Mouse (Mus musculus) thymus, postnatal 10 days (tissue): ENCODE data around the gene Ccdc83.

Source experiments
- DNase-seq, 2 experiments: peaks; one replicate each; pipeline ENCODE4 v3.0.0; 2021; ENCODE audit warnings: low spot score in 2 of 2

Ccdc83 gene

DNA sequence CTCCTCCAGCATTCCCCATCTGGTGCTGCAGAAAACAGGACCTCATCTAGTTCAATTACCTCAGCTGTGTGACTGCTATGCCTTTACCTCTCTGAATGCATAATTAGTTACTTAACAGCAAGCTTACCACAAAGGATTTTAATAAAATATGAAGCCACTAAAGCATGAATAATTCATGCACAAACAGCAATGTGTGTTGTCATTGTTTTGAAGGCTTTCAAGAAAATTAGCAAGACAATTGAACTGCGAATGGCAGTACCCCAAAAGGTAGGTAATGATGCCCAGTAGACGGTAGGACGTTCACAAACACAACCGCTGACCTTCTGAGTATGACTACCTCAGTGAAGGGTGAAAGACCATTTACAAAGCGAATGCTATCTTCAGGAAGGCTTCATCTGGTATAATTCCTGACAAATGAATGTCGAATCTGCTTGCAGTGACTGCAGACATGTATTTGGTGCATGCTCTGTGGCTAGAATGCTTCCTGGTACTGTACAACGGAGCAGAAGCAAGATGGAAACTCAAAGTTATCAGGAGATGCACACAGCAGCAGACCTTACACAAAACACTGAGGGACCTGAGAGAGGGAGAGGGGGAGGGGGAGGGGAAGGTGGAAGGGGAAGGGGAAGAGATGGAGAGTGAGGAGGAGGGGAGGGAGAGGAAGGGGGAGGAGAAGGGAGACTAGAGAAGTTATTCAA, 3.5 kb downstream of the Ccdc83 start:
- DNase-seq = no peak

GRCm38 (mm10) chr7:90259899-90260298, 5.7 kb downstream of the Ccdc83 start:
- DNase-seq = no peak

- DNase-seq = no peak
Observed at GRCm38 (mm10) chr7:90258701-90259100, 6.9 kb downstream of the Ccdc83 start.

GRCm38 (mm10) chr7:90252946-90253345, 12.6 kb downstream of the Ccdc83 start:
- DNase-seq = no peak

GRCm38 (mm10) chr7:90243643-90244042, 21.9 kb downstream of the Ccdc83 start:
- no peak for DNase-seq

GRCm38 (mm10) chr7:90243151-90243550, 22.4 kb downstream of the Ccdc83 start:
- no peak for DNase-seq

DNA sequence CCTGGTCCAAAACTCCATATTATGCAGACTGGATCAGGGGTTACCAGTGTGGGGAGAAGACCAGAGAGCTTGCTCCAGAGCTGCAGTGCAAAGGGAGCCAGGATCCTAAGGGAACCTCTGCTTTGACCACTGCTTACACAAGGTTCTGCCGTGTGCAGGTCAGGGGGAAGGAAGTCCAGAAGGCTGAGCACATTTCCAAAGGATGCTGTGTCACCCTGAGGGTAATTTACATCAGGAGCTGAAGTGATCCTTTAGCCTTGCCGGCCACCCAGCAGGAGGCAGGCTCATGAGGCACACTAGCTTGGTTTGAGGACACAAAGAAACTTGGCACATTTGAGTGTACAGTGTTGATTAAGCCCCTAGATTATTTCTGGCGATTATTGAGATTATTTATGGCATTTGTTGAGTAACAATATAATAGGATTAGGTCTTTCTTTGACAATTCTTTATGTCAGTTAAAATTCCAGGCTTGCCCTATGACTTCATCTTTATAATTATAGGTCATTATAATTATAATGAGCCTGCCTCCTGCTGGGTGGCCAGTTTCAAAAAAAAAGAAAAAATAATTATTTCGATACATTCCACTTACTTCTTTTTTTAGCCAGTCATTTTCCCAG, 29.2 kb downstream of the Ccdc83 start:
- no peak for DNase-seq

DNA sequence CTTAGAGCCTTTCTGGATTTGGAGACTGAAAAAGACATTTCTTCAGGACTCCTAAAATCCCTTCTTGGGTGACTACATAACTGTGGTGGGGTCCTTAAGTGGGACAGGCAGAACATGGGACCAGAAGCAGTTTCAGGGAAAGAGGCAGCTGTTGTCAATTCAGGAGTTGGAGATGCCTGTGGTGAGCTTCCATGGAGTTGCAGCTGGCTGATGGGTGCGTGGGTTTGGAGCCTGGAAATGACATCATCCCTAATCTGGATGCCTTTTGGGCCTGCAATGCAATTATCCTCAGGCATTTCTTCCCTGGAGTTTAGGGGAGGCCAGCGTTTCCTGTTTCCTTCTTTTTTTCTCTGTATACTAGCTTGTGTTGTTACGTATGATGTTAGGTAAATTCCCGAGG, 31.7 kb downstream of the Ccdc83 start:
- DNase-seq = no peak

DNA sequence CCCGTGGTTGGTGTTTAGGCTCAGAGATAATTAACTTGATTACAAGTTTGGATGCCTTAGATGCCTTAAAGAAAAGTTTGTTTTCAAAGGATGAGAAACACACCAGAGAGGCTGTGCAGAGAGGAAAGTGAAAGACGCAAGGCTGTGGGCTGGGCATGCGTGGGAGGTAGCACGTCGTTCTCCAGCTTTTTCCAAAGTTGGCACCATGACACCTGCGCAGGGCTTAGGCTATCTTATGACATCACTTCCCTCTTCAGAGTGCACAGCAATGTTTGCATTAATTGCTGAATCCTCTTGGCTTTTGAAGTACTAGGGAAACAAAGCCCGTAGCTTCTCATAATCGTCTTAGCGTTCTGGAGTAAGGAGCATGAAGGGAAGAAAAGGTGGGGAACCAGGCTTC, 34.1 kb downstream of the Ccdc83 start:
- DNase-seq = no peak

DNA sequence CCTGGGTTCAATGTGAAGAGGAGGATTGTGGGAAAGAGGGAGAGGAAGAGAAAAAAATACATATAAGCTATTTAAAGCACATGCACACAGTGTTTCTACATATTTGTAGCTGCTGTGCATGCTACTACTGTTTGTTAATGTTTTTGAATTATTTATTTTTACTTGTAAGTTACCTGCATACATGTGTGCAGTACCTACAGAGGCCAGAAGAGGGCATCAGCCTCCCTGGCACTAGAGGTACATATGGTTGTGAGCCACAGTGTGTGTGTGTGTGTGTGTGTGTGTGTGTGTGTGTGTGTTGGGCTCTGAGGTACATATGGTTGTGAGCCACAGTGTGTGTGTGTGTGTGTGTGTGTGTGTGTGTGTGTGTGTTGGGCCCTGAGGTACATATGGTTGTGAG, 36.7 kb downstream of the Ccdc83 start:
- DNase-seq = peak in 1 of 2 experiments; percentile 28

DNA sequence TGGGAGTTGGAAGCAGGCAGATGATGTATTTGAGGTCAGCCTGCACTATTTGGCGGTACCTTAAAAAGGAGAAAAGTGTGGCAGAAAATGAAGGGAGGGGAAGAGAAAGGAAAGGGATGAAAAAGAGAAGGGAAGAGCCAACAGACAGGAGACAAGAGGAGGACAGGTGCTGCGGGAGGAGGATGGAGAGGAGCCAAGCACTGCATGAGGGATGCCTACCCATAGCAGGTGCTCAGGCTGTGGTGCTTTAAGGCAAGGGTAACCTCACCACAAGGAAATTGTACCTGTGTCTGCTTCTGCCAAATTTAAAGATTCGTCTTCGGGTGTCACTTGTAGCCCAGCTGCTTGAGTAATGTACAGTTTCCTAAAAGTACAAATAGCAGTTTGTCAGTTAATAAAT, 37.5 kb downstream of the Ccdc83 start:
- DNase-seq = no peak

GRCm38 (mm10) chr7:90221487-90221886, 44.1 kb downstream of the Ccdc83 start:
- no peak for DNase-seq

DNA sequence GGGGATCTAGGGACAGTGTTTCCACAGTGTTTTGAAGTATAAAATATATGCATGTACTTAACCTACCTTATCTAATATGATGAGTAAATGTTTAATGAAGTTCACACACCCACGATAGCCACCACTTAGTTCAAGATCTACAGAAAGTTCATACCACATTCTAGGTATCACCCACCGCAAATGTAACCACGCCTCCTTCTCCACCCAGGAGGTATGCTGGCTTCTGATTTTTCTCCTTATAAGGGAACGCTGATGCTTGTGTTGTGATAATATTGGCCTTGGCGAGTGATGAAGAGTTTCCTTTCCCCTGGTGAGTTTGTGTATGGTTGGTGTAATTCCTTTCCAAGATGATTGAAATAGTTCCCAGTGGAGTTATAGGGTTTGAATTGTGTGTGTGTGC, 47.5 kb downstream of the Ccdc83 start:
- DNase-seq = no peak

DNA sequence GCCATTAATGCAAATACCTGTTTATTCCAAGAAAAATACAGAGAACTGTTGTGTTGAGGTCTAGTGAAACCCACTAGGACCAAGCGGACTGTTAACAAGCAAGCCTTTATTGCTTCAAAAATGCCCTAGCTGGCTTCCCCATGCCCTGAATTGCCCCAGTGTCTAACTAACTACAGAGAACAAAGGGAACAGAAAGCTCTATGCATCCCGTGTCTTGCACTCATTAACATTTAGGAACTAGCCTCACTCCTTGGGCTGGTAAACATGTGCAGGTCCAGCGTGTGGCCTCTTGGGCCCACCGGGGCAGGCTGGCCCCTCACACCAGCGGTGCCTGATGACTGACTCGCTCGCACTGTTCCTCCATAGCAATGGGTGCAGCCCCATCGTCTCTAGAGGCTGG, 49.1 kb downstream of the Ccdc83 start:
- DNase-seq = no peak

GRCm38 (mm10) chr7:90210947-90211346, 54.6 kb downstream of the Ccdc83 start:
- DNase-seq = no peak

DNA sequence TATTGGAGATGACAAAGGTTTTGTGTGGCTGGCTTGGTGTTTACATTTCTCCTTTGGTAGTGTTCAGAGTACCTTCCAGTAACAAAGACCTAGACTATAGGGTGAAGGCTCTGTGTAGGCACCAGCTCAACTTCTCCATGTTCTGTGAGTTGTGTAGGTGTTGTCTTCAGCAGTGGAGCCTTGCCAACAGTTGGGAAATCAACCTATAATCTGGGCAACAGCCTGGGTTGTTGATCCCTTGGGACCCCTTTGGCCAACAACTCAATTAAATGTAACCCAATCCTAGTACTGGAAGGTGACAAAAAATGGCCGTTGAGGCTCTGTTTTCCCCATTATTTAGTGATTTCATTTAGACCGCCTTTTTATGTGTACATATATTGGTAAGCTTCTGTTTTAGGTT, 55.5 kb downstream of the Ccdc83 start:
- DNase-seq = no peak

DNA sequence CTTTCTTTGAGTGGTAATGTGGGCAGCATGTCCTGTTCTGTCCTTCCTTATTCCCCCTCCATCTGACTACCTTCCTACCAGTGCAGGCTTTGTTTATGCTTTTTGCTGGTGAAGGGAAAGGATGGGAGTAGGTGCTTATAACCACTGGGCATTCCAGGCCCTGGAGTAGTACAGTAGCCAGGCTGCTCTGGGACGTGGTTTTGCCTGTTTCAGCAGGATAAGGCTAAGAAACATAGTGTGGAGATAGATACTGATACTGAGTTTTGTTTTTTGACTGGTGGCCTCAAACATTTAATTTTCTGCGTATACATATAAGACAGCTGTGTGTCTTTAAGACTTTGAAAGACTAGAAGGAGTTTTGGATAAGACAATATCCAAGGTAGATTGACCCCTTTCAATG, 61.7 kb downstream of the Ccdc83 start:
- DNase-seq = no peak

- no peak for DNase-seq
Observed at GRCm38 (mm10) chr7:90201877-90202465, 63.6 kb downstream of the Ccdc83 start.

DNA sequence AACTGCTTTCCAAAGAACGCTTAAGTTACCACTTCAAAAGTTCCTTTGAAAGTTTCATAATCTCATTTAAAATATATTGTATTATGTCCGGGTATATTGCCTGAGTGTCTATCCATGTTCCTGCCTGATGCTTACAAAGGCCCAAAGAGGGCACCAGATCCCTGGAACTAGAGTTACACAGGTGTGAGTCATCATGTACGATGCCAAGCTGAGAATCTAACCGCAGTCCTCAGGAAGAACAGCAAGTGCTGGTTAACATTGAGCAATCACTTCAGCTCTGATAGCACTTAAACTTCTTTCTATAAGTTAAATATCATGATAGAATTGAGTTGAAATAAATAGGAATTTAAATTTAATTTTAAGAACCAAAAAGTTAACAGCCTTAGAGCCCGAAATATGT, 65.3 kb downstream of the Ccdc83 start:
- no peak for DNase-seq

DNA sequence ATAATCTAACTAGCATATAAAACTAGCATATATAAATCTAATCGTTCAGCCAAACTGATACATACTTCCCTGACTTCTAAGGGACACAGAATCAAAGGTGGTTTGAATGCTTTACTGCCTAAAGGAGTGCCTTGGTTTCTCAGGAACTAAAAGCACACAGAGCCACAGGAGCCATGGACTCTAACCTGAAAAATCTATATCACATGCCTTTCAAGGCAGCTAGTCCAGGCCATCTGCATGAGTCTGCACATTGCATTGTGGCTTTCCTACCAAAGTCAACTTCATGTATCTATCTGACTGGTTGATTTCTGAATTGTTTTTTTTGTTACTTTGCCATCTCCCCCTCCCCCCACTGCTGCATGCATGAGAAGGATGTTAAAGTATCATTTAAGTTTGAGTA, 84.9 kb downstream of the Ccdc83 start:
- DNase-seq = no peak

DNA sequence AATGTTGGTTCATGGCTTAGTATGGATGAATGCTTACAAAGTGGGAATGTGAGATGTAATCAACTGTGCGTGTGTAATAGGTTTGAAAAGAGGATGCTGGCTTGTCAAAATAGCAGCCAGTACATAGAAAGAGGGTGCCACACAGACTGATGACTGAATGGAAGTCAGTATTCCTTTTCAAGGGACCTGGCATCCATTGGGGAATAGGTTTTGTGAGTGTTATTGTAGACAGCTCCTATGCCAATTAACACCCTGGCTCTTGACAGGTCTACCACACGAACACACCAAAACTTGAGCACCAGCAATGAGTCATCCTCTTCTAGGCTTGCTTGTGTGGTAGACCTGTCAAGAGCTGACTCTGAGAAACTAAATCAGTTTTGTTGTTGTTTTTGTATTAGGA, 90.0 kb downstream of the Ccdc83 start:
- DNase-seq = no peak
